Mouse (Mus musculus) small intestine, adult 2 months (tissue): ENCODE results near the gene Fkbp2.

Experiments used
- CTCF ChIP-seq: fragments of 200-500 bp; IDR thresholded peaks from 2 replicates; pipeline ENCODE4 v1.5.1; 2012; ENCODE audit warnings: low read depth, mild to moderate bottlenecking, control low read depth, inconsistent platforms, low read length, moderate library complexity, mixed read lengths; ENCODE audit not compliant: insufficient replicate concordance, insufficient read length; ENCODE audit errors: extremely low read depth
- POLR2A ChIP-seq: fragments of 200-500 bp; IDR thresholded peaks from 2 replicates; pipeline ENCODE4 v1.6.1; 2012; ENCODE audit warnings: low read depth, mild to moderate bottlenecking, control low read depth, inconsistent platforms, low read length, moderate library complexity

DNA sequence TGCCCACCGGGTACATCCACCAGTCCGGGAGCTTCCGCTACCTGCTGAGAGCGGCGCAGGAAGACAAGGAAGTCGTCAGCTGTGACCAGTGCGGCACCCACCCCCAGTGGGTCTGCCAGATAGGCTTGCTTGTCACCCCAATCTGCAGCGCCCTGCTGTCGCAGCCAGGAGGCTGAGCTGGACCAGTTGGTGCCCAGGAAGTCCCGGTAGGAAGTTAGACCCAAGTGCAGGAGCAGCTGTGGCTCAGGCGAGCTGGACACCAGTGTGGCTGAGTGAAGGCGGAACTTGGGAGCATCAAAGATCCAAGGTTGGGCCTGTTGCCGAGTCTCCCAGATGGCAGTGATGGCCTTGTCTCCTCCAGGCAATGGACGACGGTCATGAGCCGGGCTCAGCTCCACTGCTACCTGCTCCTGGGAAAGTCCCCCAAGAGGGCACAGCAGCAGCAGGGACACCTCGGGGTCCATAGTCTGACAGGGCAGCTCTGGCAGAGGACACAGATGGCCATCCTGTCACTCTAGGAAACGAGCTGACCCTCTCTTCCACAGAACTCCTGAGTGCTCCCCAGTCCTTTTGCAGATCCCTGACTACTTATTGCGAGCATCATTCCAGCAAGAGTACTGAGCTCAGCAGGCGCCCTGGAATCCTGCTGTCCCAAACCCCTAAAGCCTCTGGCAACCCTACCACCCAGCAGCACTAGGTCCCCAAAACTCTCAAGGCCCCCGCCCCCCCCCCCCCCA, 15.1 kb upstream of the Fkbp2 start:
- TF ChIP-seq CTCF: no peak
- TF ChIP-seq POLR2A: no peak
